Mouse (Mus musculus): Measurements from ENCODE around the gene Slc30a7. TPM values are rescaled to one million over a fixed set of nuclear protein-coding genes. Genes with fewer than 3 reads are reported as not detected.

The Slc30a7 gene
- polyA plus RNA-seq, 1 experiment from 2014 or later: 34.2 TPM

Small RNA genes within 50 kb of the gene (microRNA-seq; reads per million reads assigned to microRNA genes)
- gene Mir669n: not detected

Other genes with a start within 250 kb of the Slc30a7 start
- 27.7 and 33.7 TPM in 2 replicates for gene Dph5, start 119.6 kb downstream of the Slc30a7 start, polyA plus RNA-seq (2014; fragmentation: Nextera tagmentation; extraction: Ambion mirVana)
- gene Extl2, start 56 bp upstream of the Slc30a7 start, polyA plus RNA-seq (2014; fragmentation: Nextera tagmentation; extraction: Ambion mirVana): 13.1 and 21.8 TPM in 2 replicates
- 25.2 and 33.8 TPM in 2 replicates for gene Vcam1, start 122.3 kb upstream of the Slc30a7 start, polyA plus RNA-seq (2014; fragmentation: Nextera tagmentation; extraction: Ambion mirVana)
- gene Gpr88, start 246.1 kb upstream of the Slc30a7 start, polyA plus RNA-seq (2014; fragmentation: Nextera tagmentation; extraction: Ambion mirVana): 0.65 and 1.2 TPM in 2 replicates

All from kidney, embryonic 14.5 days (tissue).